Mouse (Mus musculus): ENCODE data around the gene Gm10772.
"Not testable (repeated sequence)": the region's sequence is repeated elsewhere in the genome, so short reads cannot be mapped to it uniquely, and the experiment has no call there.

Gm10772 gene

GRCm38 (mm10) chr13:66227473-66227872, at the start of gene Gm10772:
Gm10772 (minus strand) TSS chr13:66227573.
- not testable (repeated sequence) for DNase-seq (ENCODE audit: low read depth, low spot score)

GRCm38 (mm10) chr13:66263914-66264313, 36.5 kb upstream of the Gm10772 start:
- not testable (repeated sequence) for DNase-seq (ENCODE audit: low read depth, low spot score)

DNA sequence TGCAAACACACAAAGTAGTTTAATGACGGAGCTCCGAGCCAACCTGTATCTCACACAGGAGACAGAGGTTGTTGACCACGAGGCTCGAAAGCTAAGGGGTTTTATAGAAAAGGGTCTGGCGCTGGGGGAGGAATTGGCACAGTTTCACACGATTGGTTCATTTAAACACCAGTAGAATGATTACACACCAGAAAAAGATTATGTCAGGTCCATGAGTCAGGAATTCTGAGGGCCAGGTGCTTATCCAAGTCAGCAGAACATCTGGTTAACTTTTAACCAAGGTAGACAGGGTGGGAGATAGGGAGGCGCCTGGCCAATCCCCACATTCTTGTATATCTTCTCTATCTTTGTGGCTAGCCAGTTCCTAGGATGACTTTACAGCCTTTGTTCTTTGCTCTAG, 35.8 kb upstream of the Gm10772 start:
- not testable (repeated sequence) for DNase-seq (ENCODE audit: low read depth, low spot score)

DNA sequence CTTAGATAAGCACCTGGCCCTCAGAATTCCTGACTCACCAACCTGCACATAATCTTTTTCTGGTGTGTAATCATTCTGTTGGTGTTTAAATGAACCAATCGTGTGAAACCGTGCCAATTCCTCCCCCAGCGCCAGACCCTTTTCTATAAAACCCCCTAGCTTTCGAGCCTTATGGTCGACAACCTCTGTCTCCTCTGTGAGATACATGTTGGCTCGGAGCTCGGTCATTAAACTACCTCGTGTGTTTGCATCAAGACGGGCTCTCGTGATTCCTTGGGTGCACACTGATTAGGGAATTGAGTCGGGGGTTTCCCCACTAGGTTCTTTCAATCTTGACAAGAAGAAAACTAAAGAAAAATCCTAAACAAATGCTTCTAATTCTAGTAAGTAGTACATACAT, 13.0 kb downstream of the Gm10772 start:
- DNase-seq (ENCODE audit: low read depth, low spot score): no peak

- not testable (repeated sequence) for DNase-seq (ENCODE audit: low read depth, low spot score)
These were observed 13.6 kb downstream of the Gm10772 start for GRCm38 (mm10) chr13:66213811-66214210.

DNA sequence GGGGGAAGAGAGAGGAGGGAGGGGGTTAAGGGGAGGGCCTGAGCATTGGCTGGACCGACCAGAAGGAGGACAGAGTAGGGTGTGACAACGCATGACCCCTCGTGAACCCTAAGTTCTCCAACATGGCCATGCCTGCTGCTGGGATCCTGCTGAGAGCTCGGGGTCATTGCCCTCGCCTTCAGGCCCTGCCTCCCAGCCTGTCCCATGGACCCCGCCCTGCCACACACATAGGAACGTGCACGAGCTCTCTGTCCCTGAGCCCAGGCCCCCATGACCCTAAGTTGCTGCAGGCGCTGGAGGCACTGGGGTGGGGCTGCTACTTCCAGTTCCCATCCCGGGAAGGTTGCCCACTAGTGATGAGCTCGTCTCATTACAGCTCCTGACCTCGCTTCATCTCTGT, 48.2 kb downstream of the Gm10772 start:
- not testable (repeated sequence) for DNase-seq (ENCODE audit: low read depth, low spot score)
